Mouse (Mus musculus): ENCODE data around the gene Psmc5. TPM values are rescaled to one million over a fixed set of nuclear protein-coding genes. Genes with fewer than 3 reads are reported as not detected.
"Not testable (repeated sequence)": the region's sequence is repeated elsewhere in the genome, so short reads cannot be mapped to it uniquely, and the experiment has no call there.

The Psmc5 gene
- polyA plus RNA-seq (2012; rRNA removed): 64.0 and 70.2 TPM in 2 replicates

- DNase-seq (ENCODE audit: low read depth): no peak
These were observed at the start of gene Psmc5, which contains the start of gene Ftsj3 for GRCm38 (mm10) chr11:106255685-106256451. Gene Psmc5 (plus strand): TSS chr11:106256154. Gene Ftsj3 (minus strand): TSS chr11:106256079.

- DNase-seq (ENCODE audit: low read depth): no peak
These were observed 43.2 kb upstream of the Psmc5 start for GRCm38 (mm10) chr11:106212771-106213170.

GRCm38 (mm10) chr11:106214856-106215255 is 41.1 kb upstream of the Psmc5 start:
- DNase-seq (ENCODE audit: low read depth): no peak

GRCm38 (mm10) chr11:106215450-106215859 is 40.5 kb upstream of the Psmc5 start:
- DNase-seq (ENCODE audit: low read depth): no peak

- peak; percentile 88 for DNase-seq (ENCODE audit: low read depth)
These were observed 39.8 kb upstream of the Psmc5 start, which contains the start of gene Ccdc47 for GRCm38 (mm10) chr11:106215927-106216729. Gene Ccdc47 (minus strand): TSS chr11:106216344.

GRCm38 (mm10) chr11:106216730-106217490 is 39.0 kb upstream of the Psmc5 start, which contains the start of gene Ddx42:
Gene Ddx42 (plus strand): TSS chr11:106216926.
- DNase-seq (ENCODE audit: low read depth): peak; percentile 82

- no peak for DNase-seq (ENCODE audit: low read depth)
These were observed 35.4 kb upstream of the Psmc5 start for GRCm38 (mm10) chr11:106220603-106221002.

- DNase-seq (ENCODE audit: low read depth): not testable (repeated sequence)
These were observed 22.0 kb upstream of the Psmc5 start for GRCm38 (mm10) chr11:106233978-106234377.

GRCm38 (mm10) chr11:106246834-106247233 is 9.1 kb upstream of the Psmc5 start:
- DNase-seq (ENCODE audit: low read depth): no peak

GRCm38 (mm10) chr11:106249326-106249725 is 6.6 kb upstream of the Psmc5 start:
- DNase-seq (ENCODE audit: low read depth): no peak

GRCm38 (mm10) chr11:106254767-106255166 is 1.2 kb upstream of the Psmc5 start:
- no peak for DNase-seq (ENCODE audit: low read depth)

GRCm38 (mm10) chr11:106255174-106255573 is 780 bp upstream of the Psmc5 start:
- no peak for DNase-seq (ENCODE audit: low read depth)

- no peak for DNase-seq (ENCODE audit: low read depth)
These were observed 821 bp downstream of the Psmc5 start for GRCm38 (mm10) chr11:106256775-106257174.

- no peak for DNase-seq (ENCODE audit: low read depth)
These were observed 5.0 kb downstream of the Psmc5 start for GRCm38 (mm10) chr11:106260826-106261450.

GRCm38 (mm10) chr11:106263963-106264362 is 8.0 kb downstream of the Psmc5 start:
- DNase-seq (ENCODE audit: low read depth): no peak

GRCm38 (mm10) chr11:106264988-106265387 is 9.0 kb downstream of the Psmc5 start:
- DNase-seq (ENCODE audit: low read depth): no peak

GRCm38 (mm10) chr11:106265570-106265969 is 9.6 kb downstream of the Psmc5 start:
- DNase-seq (ENCODE audit: low read depth): no peak

- no peak for DNase-seq (ENCODE audit: low read depth)
These were observed 10.5 kb downstream of the Psmc5 start for GRCm38 (mm10) chr11:106266431-106266830.

- DNase-seq (ENCODE audit: low read depth): no peak
These were observed 11.4 kb downstream of the Psmc5 start for GRCm38 (mm10) chr11:106267311-106267852.

GRCm38 (mm10) chr11:106267871-106268270 is 11.9 kb downstream of the Psmc5 start:
- no peak for DNase-seq (ENCODE audit: low read depth)
